Mouse (Mus musculus) urinary bladder, postnatal 14 days (tissue): ENCODE data around the gene Arap2.

ENCODE experiments used
- DNase-seq: peaks from one replicate; pipeline ENCODE4 v3.0.0; 2021; ENCODE audit warnings: low spot score

The Arap2 gene

DNA sequence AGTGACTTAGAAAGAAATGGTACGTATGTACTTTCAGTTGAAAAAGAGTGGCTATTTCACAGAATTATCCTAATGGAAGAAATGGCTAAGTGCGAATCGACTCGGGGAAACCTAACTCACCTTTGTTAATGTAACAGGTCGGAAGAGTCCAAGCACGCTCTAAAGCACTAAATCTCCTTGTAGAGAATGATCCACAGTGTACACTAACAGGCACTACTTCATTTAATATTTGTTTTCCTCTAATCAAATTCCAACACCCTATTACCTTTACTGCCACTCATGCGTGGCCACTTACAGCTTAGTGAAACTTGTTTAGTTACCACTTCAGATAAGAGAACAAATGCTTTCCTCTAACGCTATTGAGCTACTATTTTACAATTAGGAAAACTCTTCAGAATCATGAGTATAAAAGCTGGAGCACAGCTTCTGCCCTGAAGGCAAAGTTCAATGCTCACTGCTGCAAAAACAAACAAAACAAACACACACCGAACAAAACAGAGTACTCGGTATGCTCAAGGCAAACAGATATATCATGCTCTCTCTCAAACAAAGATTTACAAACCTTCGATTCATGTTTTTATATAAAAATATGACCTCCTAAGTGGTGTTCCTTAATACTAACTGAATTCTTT lies 143.0 kb downstream of the Arap2 start:
- DNase-seq: no peak

DNA sequence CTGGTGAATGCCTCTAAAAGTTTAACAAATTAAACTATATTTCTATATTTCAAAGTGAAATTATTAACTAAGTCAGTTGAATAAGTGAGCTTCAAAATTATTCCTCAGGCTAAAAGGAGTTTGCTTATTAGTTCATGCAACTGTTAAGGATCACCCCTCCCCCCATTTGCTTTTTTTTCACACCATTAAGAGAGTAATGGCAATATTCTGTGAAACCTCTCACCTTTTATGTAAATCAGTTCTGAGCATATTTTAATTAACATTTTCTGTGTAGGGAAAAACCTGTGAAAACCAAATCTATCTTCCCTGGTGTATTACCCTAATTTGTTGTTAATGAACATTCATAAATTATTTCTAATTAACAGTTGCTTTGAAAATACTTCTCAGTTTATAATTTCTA lies 147.7 kb downstream of the Arap2 start:
- DNase-seq: no peak

DNA sequence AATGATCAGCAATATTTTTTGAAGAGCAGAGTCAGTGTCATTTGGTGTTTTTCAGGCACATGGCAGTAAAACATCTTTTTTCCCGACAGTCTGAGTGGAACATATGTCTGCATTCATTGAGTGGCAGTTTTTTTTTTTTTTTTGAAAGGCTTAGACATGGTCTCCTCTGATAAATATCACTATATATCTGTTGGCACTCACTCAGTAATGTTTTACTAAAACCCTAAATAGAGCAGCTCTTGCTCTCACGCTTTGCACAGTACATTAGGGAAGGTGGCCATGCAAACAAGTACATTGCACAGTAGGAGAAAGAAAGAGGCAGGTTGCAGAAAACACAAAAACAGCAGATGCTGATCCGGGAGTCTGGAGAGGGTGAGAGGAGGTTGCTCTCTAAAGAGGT lies 154.0 kb downstream of the Arap2 start:
- no peak for DNase-seq

DNA sequence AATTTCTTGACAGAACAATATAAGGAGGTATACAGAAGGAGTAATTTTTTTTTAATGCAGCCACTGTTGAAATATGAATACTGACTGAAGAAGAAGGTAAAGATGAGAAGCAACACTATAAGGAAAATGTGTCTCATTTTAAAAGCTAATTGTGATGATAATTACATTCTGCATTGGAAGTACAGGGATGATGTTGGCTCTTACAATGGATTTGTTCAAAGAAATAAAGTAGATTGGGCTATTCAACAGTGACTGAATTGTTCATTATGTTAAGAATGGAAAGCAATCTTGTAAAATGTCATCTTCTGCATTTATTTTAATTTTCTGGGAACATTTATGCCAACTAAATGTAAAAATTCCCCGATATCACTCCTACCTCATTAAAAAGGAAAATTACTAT lies 178.6 kb downstream of the Arap2 start:
- no peak for DNase-seq

DNA sequence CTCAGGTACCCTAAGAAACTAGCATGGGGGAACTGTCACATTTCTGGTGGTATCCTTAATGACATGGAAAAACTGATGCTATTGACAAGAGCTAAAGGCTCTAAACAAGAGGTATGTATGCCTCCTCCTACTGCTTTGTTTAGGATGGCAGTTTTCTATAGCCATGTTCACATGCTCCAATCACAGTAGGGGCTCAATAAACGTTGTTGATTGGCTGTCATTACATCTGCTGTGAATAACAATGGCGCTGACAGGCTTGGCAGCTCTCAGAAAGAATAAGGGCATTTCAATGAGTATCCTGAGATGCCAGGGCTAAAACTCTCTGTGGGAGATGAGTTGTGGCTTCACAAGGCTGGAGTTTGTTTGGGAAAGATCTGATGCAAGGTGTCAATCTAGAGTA lies 183.3 kb downstream of the Arap2 start:
- no peak for DNase-seq

DNA sequence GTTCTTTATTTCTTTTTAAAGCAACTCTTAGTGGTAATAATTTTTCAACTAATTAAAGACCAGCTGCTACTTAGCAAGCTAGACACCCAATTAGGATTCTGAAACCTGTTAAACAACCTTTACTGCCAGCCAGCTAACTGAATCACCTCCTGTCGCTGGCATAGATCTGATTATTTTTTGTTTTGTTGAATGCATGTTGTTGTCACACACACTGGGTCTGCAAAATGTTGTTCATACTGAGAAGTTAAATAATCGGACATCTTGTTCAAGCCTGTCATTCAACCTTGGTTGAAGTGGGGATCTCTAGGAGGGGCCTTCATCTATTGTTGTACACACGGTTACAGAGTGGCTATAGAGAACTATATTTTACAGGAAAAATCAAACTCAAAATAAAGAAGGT lies 184.3 kb downstream of the Arap2 start:
- no peak for DNase-seq

DNA sequence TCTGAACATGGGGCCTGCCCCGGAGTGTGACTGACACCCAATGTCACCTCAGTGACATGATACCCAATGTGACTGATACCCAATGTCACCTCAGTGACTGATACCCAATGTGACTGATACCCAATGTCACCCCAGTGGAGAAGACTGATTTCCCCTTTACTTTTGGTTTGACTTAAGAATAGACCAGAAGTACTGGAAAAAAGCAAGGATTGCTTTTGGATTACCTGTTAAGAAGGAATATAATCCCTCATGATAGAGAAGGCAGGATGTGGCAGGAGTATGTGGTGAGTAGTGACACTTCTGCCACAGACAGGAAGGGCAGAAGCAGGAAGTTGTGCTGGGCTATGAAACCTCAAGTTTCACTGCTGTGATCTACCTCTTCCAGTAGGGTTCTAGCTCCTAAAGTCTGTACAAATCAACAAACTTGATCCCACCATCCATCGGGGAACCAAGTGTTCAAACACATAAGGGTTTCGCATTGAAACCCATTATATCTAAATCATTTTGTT lies 191.6 kb downstream of the Arap2 start:
- DNase-seq: no peak
